In the genomic region with DNA sequence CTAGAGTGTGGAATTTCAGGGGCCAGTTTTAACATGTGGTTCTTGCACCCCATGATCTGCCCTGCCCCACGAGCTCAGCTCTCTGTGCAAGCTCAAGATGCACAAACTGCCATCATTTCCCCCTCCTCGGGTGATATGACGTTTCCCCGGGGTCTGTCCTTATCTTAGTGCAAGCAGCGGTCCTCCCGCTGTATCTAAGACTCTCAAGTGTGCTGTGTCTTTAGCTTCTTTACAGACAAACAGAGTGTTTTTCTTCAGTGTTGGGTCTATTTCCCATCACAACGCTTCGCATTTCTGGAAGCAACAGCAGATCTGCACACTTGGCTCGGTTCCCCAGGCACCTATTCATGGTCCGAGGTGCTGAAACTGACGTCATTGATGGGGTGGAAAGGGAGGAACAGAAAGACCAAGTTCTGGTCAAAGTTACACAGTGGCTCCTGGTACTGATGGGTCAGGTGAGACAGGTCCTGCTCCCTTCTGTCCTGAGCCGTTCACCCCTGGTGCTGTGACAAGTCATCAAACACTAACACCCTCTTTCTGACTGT, we compare ENCODE assay signal across 18 mouse cellular contexts. TPM values are rescaled to one million over a fixed set of nuclear protein-coding genes. Genes with fewer than 3 reads are reported as not detected.
DNase-seq lines count a peak whose midpoint lies in the region; ATAC-seq and TF ChIP-seq lines count a peak whose summit lies in the region.
"Had no signal": no experiment of that assay in that cellular context is flagged by ENCODE, and none has a peak within 500 bp of the region (broad histone marks: within the 10 kb centered on the region; RNA-seq: fewer than 3 reads in every experiment).

No protein-coding gene starts in this region.

- H3K9me3 ChIP-seq in liver, embryonic 14.5 days (ENCODE audit: control insufficient read depth, low read length), result no peaks in the 10 kb centered on the region
- H3K9me3 ChIP-seq: limb, embryonic 15.5 days; midbrain, embryonic 12.5 days had no signal

- 17% methylated on average over 12 of the region's 12 CpGs for WGBS in liver, embryonic 14.5 days (ENCODE audit: insufficient replicate concordance)

- no peak for ATAC-seq in cerebellum, adult (ENCODE audit: insufficient number of reproducible peaks, low FRiP score, low TSS enrichment)
- ATAC-seq in liver, embryonic 14.5 days (ENCODE audit: insufficient read depth), result peak; percentile 70; the same call in 1 of the 2 replicates
- ATAC-seq: forebrain, embryonic 14.5 days; inflammation-experienced regulatory T-cells, adult 6 months; Patski had no signal

- no peak for TF ChIP-seq CTCF in liver, embryonic 14.5 days (IDR thresholded peaks at IDR 0.05; ENCODE audit: low read depth)

- no peak overlapping the region for H3K4me3 ChIP-seq in liver, embryonic 14.5 days (ENCODE audit: insufficient read depth in 1 of 2, low read depth in 2 of 2, low read length in 2 of 2)
- H3K4me3 ChIP-seq: heart, adult 2 months; limb, embryonic 15.5 days; midbrain, embryonic 12.5 days; myocyte had no signal

- H3K27ac ChIP-seq in liver, embryonic 14.5 days, result no peak overlapping the region
- H3K27ac ChIP-seq: heart, adult 2 months; limb, embryonic 15.5 days; midbrain, embryonic 12.5 days; stomach, postnatal 0 days had no signal

- H3K36me3 ChIP-seq in liver, embryonic 14.5 days (replicated peaks; ENCODE audit: control insufficient read depth, insufficient read depth, low read depth), result no peaks in the 10 kb centered on the region
- H3K36me3 ChIP-seq: limb, embryonic 15.5 days; midbrain, embryonic 12.5 days had no signal

- peak overlapping the region; percentile 34 for H3K4me2 ChIP-seq in liver, embryonic 14.5 days (ENCODE audit: low read depth)
- H3K4me2 ChIP-seq: limb, embryonic 15.5 days; midbrain, embryonic 12.5 days had no signal

- no peaks in the 10 kb centered on the region for H3K27me3 ChIP-seq in liver, embryonic 14.5 days (ENCODE audit: control insufficient read depth, insufficient read depth, low read length)
- H3K27me3 ChIP-seq: limb, embryonic 15.5 days; midbrain, embryonic 12.5 days; Patski had no signal

- peak; percentile 64 for DNase-seq in cerebellum, adult 11 months
- peak; percentile 55 for DNase-seq in R1 (ENCODE audit: low read depth, low spot score)
- peak; percentile 82 for DNase-seq in cerebellum, adult 9-11 months
- peak in 2 of 3 experiments; percentile 9 to 16 for DNase-seq in liver, embryonic 14.5 days (ENCODE audit: low read depth in 3 of 3, low spot score in 3 of 3)
- DNase-seq in thymus, postnatal 0 days (ENCODE audit: low spot score), result no peak
- no peak for DNase-seq in kidney, adult 8-10 months
- DNase-seq in heart, adult 11 months, result no peak
- DNase-seq: heart, adult 2 months; kidney, postnatal 14 days; thymus, postnatal 25 days had no signal

- H3K9ac ChIP-seq in liver, embryonic 14.5 days (replicated peaks), result no peak overlapping the region
- H3K9ac ChIP-seq: limb, embryonic 15.5 days; midbrain, embryonic 12.5 days had no signal

- H3K4me1 ChIP-seq in liver, embryonic 14.5 days (replicated peaks; ENCODE audit: control insufficient read depth in 2 of 2, insufficient read depth in 2 of 2, low read length in 1 of 2), result peaks cover 0 to 16% of the 10 kb centered on the region in 2 experiments; a peak in 2 of 4 replicates
- H3K4me1 ChIP-seq: limb, embryonic 15.5 days; midbrain, embryonic 12.5 days had no signal

- 0 out of 2 replicates have a peak, but pooled peaks have one; percentile 41 for TF ChIP-seq EP300 in liver, embryonic 14.5 days (IDR thresholded peaks at IDR 0.05; ENCODE audit: low read depth)

RNA-seq across cellular contexts. Expression of a gene that starts 18.3 kb away (rescaled TPM):
- polyA plus RNA-seq in liver, embryonic 14.5 days (2012; rRNA removed), result 0.03 and 0.07 TPM in 2 replicates
- polyA plus RNA-seq in liver, embryonic 14.5 days (2014; fragmentation: Nextera tagmentation; extraction: Ambion mirVana), result 0.08 TPM in 1 of 2 replicates, not detected in the other
- polyA plus RNA-seq in thymus, postnatal 0 days (2015; fragmentation: Nextera tagmentation; extraction: Ambion mirVana), result 10.0 and 12.7 TPM in 2 replicates

RNA-seq across cellular contexts. Expression of a gene that starts 18.4 kb away (rescaled TPM):
- polyA plus RNA-seq in liver, embryonic 14.5 days (2012; rRNA removed), result not detected in 2 replicates
- not detected in 2 replicates for polyA plus RNA-seq in liver, embryonic 14.5 days (2014; fragmentation: Nextera tagmentation; extraction: Ambion mirVana)
- not detected in 2 replicates for polyA plus RNA-seq in thymus, postnatal 0 days (2015; fragmentation: Nextera tagmentation; extraction: Ambion mirVana)
- polyA plus RNA-seq: heart, adult 2 months; inflammation-experienced regulatory T-cells, adult 6 months; limb, embryonic 15.5 days; midbrain, embryonic 12.5 days; Patski had no signal

Comparison
In these comparisons a context has a peak if more than half of its experiments do, and no peak if none do; other contexts are left out.
1. DNase-seq: peak in cerebellum, adult 11 months (single experiment), R1 (single experiment), cerebellum, adult 9-11 months (single experiment) and liver, embryonic 14.5 days (2 of 3); none in thymus, postnatal 0 days (single experiment), kidney, adult 8-10 months (0 of 2) and heart, adult 11 months (single experiment).
2. RNA of a gene that starts 18.3 kb away (polyA plus RNA-seq): 10.0 to 12.7 TPM in thymus, postnatal 0 days; 0.03 to 0.08 TPM in liver, embryonic 14.5 days; every median in the first group is over 10 times any median in the second.